Mouse (Mus musculus) megakaryocyte, embryonic 14.5 days (primary cell): ENCODE results near the gene Srsf10. TPM values are rescaled to one million over a fixed set of nuclear protein-coding genes. Genes with fewer than 3 reads are reported as not detected.

ENCODE experiments used
- H3K27me3 ChIP-seq: replicated peaks from 2 replicates; pipeline ENCODE3; 2012; ENCODE audit warnings: inconsistent platforms
- H3K36me3 ChIP-seq: replicated peaks from 2 replicates; pipeline ENCODE3; 2012; ENCODE audit warnings: low read length, inconsistent platforms, mixed read lengths
- H3K4me1 ChIP-seq: 2 replicates; pipeline ENCODE4 v1.6.1; 2012; ENCODE audit warnings: inconsistent platforms
- H3K4me3 ChIP-seq: replicated peaks from 2 replicates; pipeline ENCODE3; 2012; ENCODE audit warnings: moderate library complexity, mild to moderate bottlenecking, inconsistent platforms
- H3K9me3 ChIP-seq: 2 replicates; pipeline ENCODE4 v1.6.1; 2012; ENCODE audit warnings: inconsistent platforms
- FLI1 ChIP-seq: IDR thresholded peaks from 2 replicates; pipeline ENCODE4 v1.6.1; 2012; ENCODE audit warnings: low read length, inconsistent platforms, mixed read lengths
- GATA1 ChIP-seq: IDR thresholded peaks from 3 replicates; pipeline ENCODE4 v1.6.1; 2012; ENCODE audit warnings: mixed read lengths, low read length, inconsistent platforms, borderline replicate concordance
- polyA plus RNA-seq: library from polyadenylated mRNA; stranded (reverse); fragments of >175 nt; gene quantifications from 2 replicates; pipeline ENCODE4 v1.2.3, GENCODE M21; 2012; ENCODE audit warnings: low replicate concordance; ENCODE audit not compliant: insufficient read depth

Srsf10 gene
- polyA plus RNA-seq, 1 experiment = 110 TPM

DNA sequence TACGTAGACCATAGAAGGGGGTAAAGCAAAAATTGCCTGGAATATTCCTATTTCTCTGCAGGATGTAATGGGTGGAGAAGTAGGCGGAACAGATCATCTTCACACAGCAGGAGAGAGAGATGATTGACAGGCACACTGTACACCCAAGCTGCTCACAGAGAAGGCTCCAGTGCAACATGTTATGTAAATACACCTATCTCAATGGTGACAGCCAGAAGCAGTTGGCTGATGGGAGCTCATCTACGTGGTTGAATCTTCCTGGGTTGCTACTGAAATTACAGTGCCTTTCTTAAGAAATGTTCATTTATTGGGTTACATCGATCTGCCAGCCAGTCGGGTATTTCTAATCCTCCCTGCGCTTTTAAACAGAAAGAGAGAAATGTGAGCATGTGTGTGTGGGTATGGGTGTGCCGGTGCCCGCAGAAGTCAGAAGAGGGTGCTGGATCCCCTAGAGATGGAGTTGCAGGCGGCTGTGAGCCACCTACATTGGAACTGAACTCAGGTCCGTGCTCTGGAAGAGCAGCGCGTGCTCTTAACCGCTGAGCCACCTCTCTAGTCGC, 1.5 kb upstream of the Srsf10 start:
- Histone ChIP-seq H3K4me3 (no peak overlapping the region), H3K4me1 (peaks cover 46% of the 10 kb centered on the region), H3K36me3 (peaks cover 4% of the 10 kb centered on the region), H3K27me3 (peaks cover 41% of the 10 kb centered on the region), H3K9me3 (no peaks in the 10 kb centered on the region)
- no peak for TF ChIP-seq GATA1
- TF ChIP-seq FLI1 = no peak

DNA sequence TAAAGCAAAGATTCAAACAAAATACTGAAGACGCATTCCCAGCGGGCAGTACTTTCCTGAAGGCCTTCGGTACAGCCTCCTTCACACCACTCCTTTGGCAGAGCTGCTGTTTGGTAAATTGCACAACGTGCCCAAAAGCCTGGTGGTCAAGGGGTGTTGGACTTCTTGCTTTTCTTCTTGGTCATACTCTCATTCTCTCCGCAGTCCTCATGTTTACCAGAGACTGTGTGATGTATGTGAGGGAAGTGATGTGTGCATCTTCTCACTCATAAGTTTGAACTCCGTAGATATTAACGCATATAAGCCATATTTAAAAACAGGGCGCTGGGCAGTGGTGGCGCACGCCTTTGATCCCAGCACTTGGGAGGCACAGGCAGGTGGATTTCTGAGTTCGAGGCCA, 917 bp upstream of the Srsf10 start:
- peaks cover 8% of the 10 kb centered on the region for H3K36me3 ChIP-seq
- peaks cover 52% of the 10 kb centered on the region for H3K4me1 ChIP-seq
- no peak for TF ChIP-seq FLI1
- TF ChIP-seq GATA1 = no peak
- peak overlapping the region; percentile 18 for H3K4me3 ChIP-seq
- H3K27me3 ChIP-seq = peaks cover 38% of the 10 kb centered on the region
- H3K9me3 ChIP-seq = no peaks in the 10 kb centered on the region

DNA sequence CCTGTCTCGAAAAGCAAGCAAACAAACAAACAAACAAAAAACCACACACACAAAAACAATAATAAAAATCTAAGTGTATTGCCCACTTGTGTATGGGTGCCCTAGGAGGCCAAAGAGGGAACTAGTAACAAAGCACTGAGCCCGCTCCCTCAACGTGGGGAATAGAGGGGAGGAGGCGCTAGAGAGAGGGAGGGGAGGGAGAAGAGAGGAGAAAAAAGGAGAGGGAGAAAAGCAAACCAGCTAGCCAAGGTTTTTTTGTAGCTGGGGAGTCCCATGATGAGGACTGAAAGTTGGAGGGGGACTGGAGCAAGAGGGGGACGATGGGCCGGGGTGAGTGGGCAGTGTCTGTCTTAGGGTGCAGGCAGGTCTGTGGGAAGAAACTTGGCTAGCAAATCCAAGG, 467 bp upstream of the Srsf10 start:
- Histone ChIP-seq H3K27me3 (peaks cover 37% of the 10 kb centered on the region), H3K4me3 (peak overlapping the region; percentile 100), H3K9me3 (no peaks in the 10 kb centered on the region), H3K36me3 (peaks cover 12% of the 10 kb centered on the region), H3K4me1 (peaks cover 55% of the 10 kb centered on the region)
- TF ChIP-seq GATA1 = no peak
- TF ChIP-seq FLI1 = no peak

DNA sequence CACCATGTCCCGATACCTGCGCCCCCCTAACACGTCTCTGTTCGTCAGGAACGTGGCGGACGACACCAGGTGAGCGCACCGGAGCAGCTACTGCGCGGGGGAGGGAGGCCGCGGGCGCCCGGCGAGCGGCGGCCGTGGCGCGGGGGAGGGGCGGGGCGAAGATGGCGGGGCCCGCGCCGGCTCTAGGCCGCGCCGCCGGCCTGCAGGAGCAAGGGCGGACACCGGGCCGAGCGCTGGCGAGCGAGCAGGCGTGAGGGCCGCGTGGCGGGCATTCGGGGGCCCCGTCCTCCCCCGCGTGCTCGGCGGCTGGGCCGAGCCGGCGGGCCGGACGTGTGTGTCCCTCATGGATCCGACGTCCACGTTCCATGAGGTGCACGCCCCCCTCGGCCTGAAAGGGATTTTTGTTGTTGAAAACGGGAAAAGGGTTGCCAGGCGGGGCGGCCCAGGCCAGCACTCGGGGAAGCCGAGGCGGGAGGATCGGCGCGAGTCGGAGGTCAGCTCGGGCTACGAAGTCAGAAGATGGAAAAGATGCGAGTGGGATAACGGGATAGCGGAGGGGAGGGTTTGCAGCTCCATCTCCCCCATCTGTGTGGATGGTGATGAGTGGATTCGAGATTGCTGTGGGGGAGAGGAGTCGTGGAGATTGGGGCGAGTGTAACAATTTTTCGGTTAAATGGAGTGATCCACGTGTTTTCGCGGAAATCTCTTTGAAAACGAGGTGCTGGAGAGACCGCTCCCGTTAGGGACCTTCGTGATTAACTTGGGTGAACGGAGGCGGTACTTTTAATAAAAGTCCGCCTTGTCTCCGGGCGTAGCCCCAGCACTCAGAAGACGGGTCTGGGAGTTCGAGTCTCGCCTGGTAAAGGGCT, 910 bp downstream of the Srsf10 start:
- H3K9me3 ChIP-seq = no peaks in the 10 kb centered on the region
- H3K4me3 ChIP-seq = peak overlapping the region; percentile 100
- H3K27me3 ChIP-seq = peaks cover 25% of the 10 kb centered on the region
- H3K4me1 ChIP-seq = peaks cover 54% of the 10 kb centered on the region
- TF ChIP-seq FLI1 (no peak), GATA1 (no peak)
- H3K36me3 ChIP-seq = peaks cover 12% of the 10 kb centered on the region

DNA sequence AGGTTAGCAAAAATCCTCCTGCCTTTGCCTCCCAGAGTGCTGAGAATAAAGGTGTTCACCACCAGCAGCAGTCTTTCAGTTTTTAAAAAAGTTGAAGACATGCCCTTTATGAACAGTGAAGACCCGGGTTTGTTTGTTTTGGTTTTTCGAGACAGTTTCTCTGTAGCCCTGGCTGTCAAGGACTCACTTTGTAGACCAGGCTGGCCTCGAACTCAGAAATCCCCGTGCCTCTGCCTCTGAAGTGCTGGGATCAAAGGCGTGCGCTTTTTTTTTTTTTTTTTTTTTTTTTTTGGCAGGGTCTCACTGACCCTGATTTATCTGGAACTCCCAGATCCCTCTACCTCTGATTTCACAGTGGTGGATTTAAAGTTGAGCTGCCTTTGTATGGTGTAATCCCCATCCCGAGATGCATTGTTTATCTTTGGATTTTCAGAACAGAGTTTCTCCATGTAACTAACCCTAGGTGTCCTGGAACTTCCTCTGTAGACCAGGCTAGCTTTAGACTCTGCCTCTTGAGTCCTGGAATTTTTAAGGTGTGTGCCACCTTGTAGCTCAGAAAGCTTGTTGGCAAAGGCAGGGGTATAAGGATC, 2.1 kb downstream of the Srsf10 start:
- Histone ChIP-seq H3K27me3 (peaks cover 14% of the 10 kb centered on the region), H3K36me3 (peaks cover 21% of the 10 kb centered on the region), H3K4me3 (peak overlapping the region; percentile 100), H3K9me3 (no peaks in the 10 kb centered on the region), H3K4me1 (peaks cover 54% of the 10 kb centered on the region)
- TF ChIP-seq FLI1 = no peak

DNA sequence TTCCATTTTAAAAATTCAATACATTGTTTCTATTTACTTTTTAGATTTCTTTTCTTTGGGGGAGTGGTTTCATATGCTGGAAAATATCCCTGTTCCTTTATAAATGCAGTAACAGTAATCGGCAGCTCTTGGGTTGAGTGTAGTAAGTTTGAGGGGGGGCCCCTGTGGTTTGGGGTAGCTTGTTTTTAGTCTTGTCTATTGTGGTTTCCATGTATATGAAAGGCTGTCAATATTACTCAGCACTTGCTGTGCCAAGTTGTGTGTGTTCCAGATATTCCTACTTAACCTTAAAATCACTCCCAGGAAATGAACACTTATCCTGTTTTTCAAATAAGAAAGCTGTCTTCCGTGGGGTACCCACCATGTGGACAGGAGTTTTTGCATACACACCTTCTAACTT, 13.4 kb downstream of the Srsf10 start:
- Histone ChIP-seq H3K9me3 (no peaks in the 10 kb centered on the region), H3K27me3 (no peaks in the 10 kb centered on the region), H3K4me3 (peak overlapping the region; percentile 18), H3K4me1 (peaks cover 30% of the 10 kb centered on the region), H3K36me3 (peaks cover 49% of the 10 kb centered on the region)
- no peak for TF ChIP-seq FLI1
- no peak for TF ChIP-seq GATA1

DNA sequence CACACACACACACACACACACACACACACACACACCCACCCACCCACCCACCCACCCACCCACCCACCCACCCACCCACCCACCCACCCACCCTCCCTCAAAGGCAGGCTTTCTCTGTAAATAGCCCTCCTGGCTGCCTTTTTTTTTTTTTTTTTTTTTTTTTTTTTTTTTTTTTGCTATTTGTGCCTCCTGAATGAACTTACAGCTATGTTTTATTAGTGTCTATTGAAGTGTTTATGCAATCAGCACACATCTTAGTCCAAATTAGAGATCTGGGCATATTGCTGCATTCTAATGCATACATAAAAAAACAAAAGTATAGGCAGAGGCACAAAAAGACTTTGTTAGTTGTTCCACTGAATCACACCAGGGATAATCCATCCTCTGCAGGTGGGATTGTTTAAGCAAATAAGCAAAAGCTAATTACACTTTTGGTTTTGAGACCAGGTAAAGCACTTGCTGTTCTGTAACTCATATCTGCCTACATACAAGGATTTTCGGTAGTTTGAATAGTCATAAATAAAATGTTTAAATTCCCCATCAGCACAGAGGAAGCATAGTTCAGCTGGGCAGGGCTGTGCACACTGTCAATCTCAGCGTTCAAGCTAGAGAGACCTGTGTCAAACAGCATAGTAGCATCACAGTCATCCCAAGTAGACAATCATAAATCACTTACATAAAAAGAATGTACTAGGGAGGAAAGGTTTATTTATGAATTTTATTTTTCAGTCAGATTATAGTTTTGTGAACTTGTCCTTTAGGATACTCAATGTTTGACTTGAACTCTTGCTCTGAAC, 14.9 kb downstream of the Srsf10 start:
- TF ChIP-seq FLI1 (no peak), GATA1 (no peak)
- no peaks in the 10 kb centered on the region for H3K9me3 ChIP-seq
- peak overlapping the region; percentile 86 for H3K4me3 ChIP-seq
- H3K36me3 ChIP-seq = peaks cover 49% of the 10 kb centered on the region
- no peaks in the 10 kb centered on the region for H3K27me3 ChIP-seq
- peaks cover 44% of the 10 kb centered on the region for H3K4me1 ChIP-seq

DNA sequence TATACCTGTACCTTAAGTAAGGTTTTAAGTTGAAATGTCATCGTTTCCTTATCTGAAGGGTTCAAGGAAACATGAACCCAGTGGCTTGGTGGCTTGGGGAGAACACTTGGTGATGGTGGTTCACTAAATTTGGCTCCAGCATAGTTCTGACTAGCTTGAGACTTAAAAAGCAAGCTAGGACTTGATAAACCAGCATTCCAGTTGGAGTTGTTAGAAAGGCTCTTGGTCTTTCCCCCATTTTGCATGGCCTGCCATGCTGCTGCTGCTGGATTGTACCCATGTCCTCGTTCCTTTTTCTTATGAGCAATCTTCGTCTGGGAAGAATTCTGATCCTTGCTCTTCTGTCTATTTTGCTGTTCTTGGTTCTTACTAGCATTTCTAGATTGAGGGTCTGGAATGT, 16.5 kb downstream of the Srsf10 start:
- TF ChIP-seq FLI1 (no peak), GATA1 (no peak)
- Histone ChIP-seq H3K9me3 (no peaks in the 10 kb centered on the region), H3K4me3 (peak overlapping the region; percentile 96), H3K4me1 (peaks cover 59% of the 10 kb centered on the region), H3K36me3 (peaks cover 36% of the 10 kb centered on the region), H3K27me3 (no peaks in the 10 kb centered on the region)

DNA sequence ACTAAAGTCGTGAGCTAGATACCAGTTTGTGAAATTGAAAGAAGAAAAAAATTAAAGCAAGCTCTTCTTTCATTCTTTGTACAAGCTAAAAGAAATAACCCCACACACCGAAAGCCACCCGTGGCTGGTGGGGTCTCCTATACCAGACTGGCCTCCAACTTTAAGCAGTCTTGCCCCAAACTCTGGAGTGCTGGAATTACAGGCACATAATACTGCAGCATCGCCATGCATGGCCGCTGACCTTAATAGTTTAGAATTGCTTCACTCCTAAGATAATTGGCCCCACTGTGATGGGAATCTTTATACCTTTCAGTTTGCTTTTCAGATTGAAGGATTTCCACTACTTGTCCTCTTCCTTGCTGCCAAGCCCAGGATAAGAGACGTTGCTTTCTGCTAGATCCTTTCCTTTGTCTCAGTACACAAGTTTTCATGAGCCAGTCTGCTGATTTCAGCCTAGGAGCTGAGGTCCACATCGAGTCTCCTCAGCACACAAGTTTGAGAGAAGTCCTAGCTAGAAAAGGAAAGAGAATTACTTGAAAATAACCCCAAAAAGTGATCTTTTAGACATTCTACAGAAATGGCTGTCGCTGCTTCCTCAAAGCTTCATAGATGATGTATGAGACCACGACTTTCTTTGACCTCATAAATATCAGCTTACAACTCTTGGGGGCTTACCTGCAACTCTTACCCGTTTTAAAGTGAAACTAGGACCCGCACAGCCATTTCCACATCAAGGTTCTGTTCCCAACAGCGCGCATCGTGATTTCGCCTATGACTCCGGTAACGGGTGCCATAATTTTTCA, 17.2 kb downstream of the Srsf10 start:
- peak overlapping the region; percentile 96 for H3K4me3 ChIP-seq
- peaks cover 36% of the 10 kb centered on the region for H3K36me3 ChIP-seq
- H3K27me3 ChIP-seq = no peaks in the 10 kb centered on the region
- H3K4me1 ChIP-seq = peaks cover 63% of the 10 kb centered on the region
- TF ChIP-seq GATA1 (no peak), FLI1 (no peak)
- H3K9me3 ChIP-seq = no peaks in the 10 kb centered on the region
